Mouse (Mus musculus): ENCODE measurements at regions not wholly inside any gene's neighbourhood (a gene's known extent, or its start where the extent isn't known, plus 50 kb on each side); places are given as distances from the start of the nearest gene placed in this dataset.

GRCm38 (mm10) chr14:46296275-46296674 is 82.9 kb upstream of the Gm15217 start:
- Histone ChIP-seq H3K4me2 (no peak overlapping the region), H3K36me3 (ENCODE audit: insufficient read depth) (no peaks in the 10 kb centered on the region), H3K9ac (no peak overlapping the region), H3K4me1 (ENCODE audit: insufficient read depth) (0 out of 2 replicates have a peak, but pooled peaks cover 3% of the 10 kb centered on the region), H3K27me3 (ENCODE audit: insufficient read depth, low read length) (no peaks in the 10 kb centered on the region), H3K27ac (ENCODE audit: low read depth) (no peak overlapping the region), H3K9me3 (ENCODE audit: low read depth, low read length) (no peaks in the 10 kb centered on the region), H3K4me3 (ENCODE audit: low read depth, low read length) (no peak overlapping the region)
- DNase-seq (no peak), ATAC-seq (ENCODE audit: insufficient read depth) (no peak)
- TF ChIP-seq CTCF (IDR thresholded peaks at IDR 0.05; ENCODE audit: low read depth), result no peak

GRCm38 (mm10) chr14:46300546-46300945 is 78.7 kb upstream of the Gm15217 start:
- TF ChIP-seq CTCF (IDR thresholded peaks at IDR 0.05; ENCODE audit: low read depth), result no peak
- no peaks in the 10 kb centered on the region for H3K27me3 ChIP-seq (ENCODE audit: insufficient read depth, low read length)
- H3K4me1 ChIP-seq (ENCODE audit: insufficient read depth), result 0 out of 2 replicates have a peak, but pooled peaks cover 3% of the 10 kb centered on the region
- ATAC-seq (ENCODE audit: insufficient read depth) (peak; percentile 66; the same call in 1 of the 2 replicates), DNase-seq (peak; percentile 81)
- no peak overlapping the region for H3K4me2 ChIP-seq
- no peaks in the 10 kb centered on the region for H3K36me3 ChIP-seq (ENCODE audit: insufficient read depth)
- H3K9me3 ChIP-seq (ENCODE audit: low read depth, low read length), result no peaks in the 10 kb centered on the region
- no peak overlapping the region for H3K9ac ChIP-seq
- no peak overlapping the region for H3K27ac ChIP-seq (ENCODE audit: low read depth)
- 25% methylated on average over 1 of the region's 1 CpGs for WGBS
- no peak overlapping the region for H3K4me3 ChIP-seq (ENCODE audit: low read depth, low read length)

- 89% methylated on average over 2 of the region's 2 CpGs for WGBS
- H3K9me3 ChIP-seq (ENCODE audit: low read depth, low read length), result no peaks in the 10 kb centered on the region
- 0 out of 2 replicates have a peak, but pooled peaks cover 3% of the 10 kb centered on the region for H3K4me1 ChIP-seq (ENCODE audit: insufficient read depth)
- H3K36me3 ChIP-seq (ENCODE audit: insufficient read depth), result no peaks in the 10 kb centered on the region
- TF ChIP-seq CTCF (IDR thresholded peaks at IDR 0.05; ENCODE audit: low read depth), result no peak
- H3K27me3 ChIP-seq (ENCODE audit: insufficient read depth, low read length), result no peaks in the 10 kb centered on the region
- DNase-seq, result no peak
- no peak overlapping the region for H3K27ac ChIP-seq (ENCODE audit: low read depth)
- H3K4me3 ChIP-seq (ENCODE audit: low read depth, low read length), result no peak overlapping the region
- H3K9ac ChIP-seq, result no peak overlapping the region
- ATAC-seq (ENCODE audit: insufficient read depth), result no peak
- no peak overlapping the region for H3K4me2 ChIP-seq
Measured at GRCm38 (mm10) chr14:46302601-46303000, 76.6 kb upstream of the Gm15217 start.

GRCm38 (mm10) chr14:46305267-46305666 is 73.9 kb upstream of the Gm15217 start:
- no peak overlapping the region for H3K27ac ChIP-seq (ENCODE audit: low read depth)
- H3K4me2 ChIP-seq, result no peak overlapping the region
- no peak for TF ChIP-seq CTCF (IDR thresholded peaks at IDR 0.05; ENCODE audit: low read depth)
- DNase-seq, result peak; percentile 38
- WGBS, result 63% methylated on average over 4 of the region's 4 CpGs
- no peaks in the 10 kb centered on the region for H3K9me3 ChIP-seq (ENCODE audit: low read depth, low read length)
- H3K36me3 ChIP-seq (ENCODE audit: insufficient read depth), result no peaks in the 10 kb centered on the region
- ATAC-seq (ENCODE audit: insufficient read depth), result no peak
- no peak overlapping the region for H3K9ac ChIP-seq
- H3K4me1 ChIP-seq (ENCODE audit: insufficient read depth), result 0 out of 2 replicates have a peak, but pooled peaks cover 3% of the 10 kb centered on the region
- H3K27me3 ChIP-seq (ENCODE audit: insufficient read depth, low read length), result no peaks in the 10 kb centered on the region
- H3K4me3 ChIP-seq (ENCODE audit: low read depth, low read length), result no peak overlapping the region

DNA sequence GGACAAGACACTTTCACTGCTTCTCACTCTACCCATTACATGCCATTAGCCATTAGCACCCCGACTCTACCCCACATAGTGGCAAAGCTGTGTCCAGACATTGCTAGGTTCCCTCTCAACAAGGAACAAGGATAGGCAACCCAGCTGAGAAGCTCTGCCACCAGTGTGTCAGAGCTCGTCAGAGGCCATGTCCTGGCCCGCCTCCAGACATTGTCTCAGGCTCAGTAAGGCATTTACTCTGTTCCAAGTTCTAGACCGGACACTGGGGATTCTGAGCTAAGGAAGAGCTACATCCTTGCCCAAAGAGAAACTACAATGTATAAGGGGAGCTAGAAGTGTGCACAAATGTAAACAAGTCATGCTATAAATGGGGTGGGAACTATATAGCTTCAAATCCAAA is 66.2 kb upstream of the Gm15217 start:
- TF ChIP-seq CTCF (IDR thresholded peaks at IDR 0.05; ENCODE audit: low read depth), result no peak
- ATAC-seq (ENCODE audit: insufficient read depth), result no peak
- H3K4me2 ChIP-seq, result no peak overlapping the region
- H3K4me1 ChIP-seq (ENCODE audit: insufficient read depth), result no peaks in the 10 kb centered on the region
- no peak for DNase-seq
- no peak overlapping the region for H3K9ac ChIP-seq
- no peak overlapping the region for H3K4me3 ChIP-seq (ENCODE audit: low read depth, low read length)
- no peaks in the 10 kb centered on the region for H3K27me3 ChIP-seq (ENCODE audit: insufficient read depth, low read length)
- H3K36me3 ChIP-seq (ENCODE audit: insufficient read depth), result no peaks in the 10 kb centered on the region
- 81% methylated on average over 4 of the region's 4 CpGs for WGBS
- H3K9me3 ChIP-seq (ENCODE audit: low read depth, low read length), result no peaks in the 10 kb centered on the region
- no peak overlapping the region for H3K27ac ChIP-seq (ENCODE audit: low read depth)

- H3K27me3 ChIP-seq (ENCODE audit: insufficient read depth, low read length), result no peaks in the 10 kb centered on the region
- TF ChIP-seq CTCF (IDR thresholded peaks at IDR 0.05; ENCODE audit: low read depth), result no peak
- H3K36me3 ChIP-seq (ENCODE audit: insufficient read depth), result no peaks in the 10 kb centered on the region
- no peaks in the 10 kb centered on the region for H3K4me1 ChIP-seq (ENCODE audit: insufficient read depth)
- no peak overlapping the region for H3K27ac ChIP-seq (ENCODE audit: low read depth)
- H3K9me3 ChIP-seq (ENCODE audit: low read depth, low read length), result no peaks in the 10 kb centered on the region
- ATAC-seq (ENCODE audit: insufficient read depth) (no peak), DNase-seq (no peak)
- no peak overlapping the region for H3K4me3 ChIP-seq (ENCODE audit: low read depth, low read length)
- no peak overlapping the region for H3K9ac ChIP-seq
- H3K4me2 ChIP-seq, result no peak overlapping the region
- 74% methylated on average over 5 of the region's 5 CpGs for WGBS
Measured at GRCm38 (mm10) chr14:46316521-46316920, 62.7 kb upstream of the Gm15217 start.

- Histone ChIP-seq H3K36me3 (ENCODE audit: insufficient read depth) (no peaks in the 10 kb centered on the region), H3K27ac (ENCODE audit: low read depth) (peak overlapping the region; percentile 33; the same call in 1 of the 2 replicates), H3K4me3 (ENCODE audit: low read depth, low read length) (no peak overlapping the region), H3K9ac (no peak overlapping the region), H3K4me1 (ENCODE audit: insufficient read depth) (no peaks in the 10 kb centered on the region), H3K4me2 (no peak overlapping the region), H3K9me3 (ENCODE audit: low read depth, low read length) (no peaks in the 10 kb centered on the region), H3K27me3 (ENCODE audit: insufficient read depth, low read length) (no peaks in the 10 kb centered on the region)
- ATAC-seq (ENCODE audit: insufficient read depth), result peak; percentile 54
- TF ChIP-seq CTCF (IDR thresholded peaks at IDR 0.05; ENCODE audit: low read depth), result no peak
- WGBS, result 44% methylated on average over 16 of the region's 16 CpGs
- DNase-seq, result peak; percentile 64
Measured at GRCm38 (mm10) chr14:46317406-46318045, 61.7 kb upstream of the Gm15217 start.

Measured in lung, embryonic 14.5 days (tissue).